Mouse (Mus musculus): ENCODE data around the gene Sobp. TPM values are rescaled to one million over a fixed set of nuclear protein-coding genes. Genes with fewer than 3 reads are reported as not detected.

Gene Sobp
- total and polyA plus RNA-seq, 2 experiments from 2014 or later, result 3.0 to 3.9 TPM

DNA sequence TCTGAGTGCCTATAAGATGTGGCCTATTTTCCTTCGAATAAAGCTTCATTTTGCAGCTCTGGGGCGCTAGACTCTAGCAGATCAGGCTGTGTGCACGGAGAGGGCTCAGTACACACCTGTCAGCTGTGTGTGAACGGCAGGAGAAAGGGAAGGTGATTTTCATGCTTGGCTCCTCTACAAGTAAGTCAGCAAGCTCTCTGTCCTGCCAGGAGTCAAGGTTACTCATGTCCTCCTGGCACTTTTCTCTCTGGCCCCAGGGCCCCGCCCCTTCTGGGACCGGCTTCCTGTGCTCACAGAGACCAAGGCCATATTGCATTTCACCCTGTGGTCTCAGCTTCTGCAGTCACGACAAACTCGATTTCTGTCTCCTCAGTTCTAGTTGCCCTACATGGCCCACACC, 138.8 kb downstream of the Sobp start:
- H3K36me3 ChIP-seq (replicated peaks; ENCODE audit: control insufficient read depth, insufficient read depth, low read length), result no peaks in the 10 kb centered on the region
- DNase-seq (ENCODE audit: low spot score) (peak; percentile 39), ATAC-seq (ENCODE audit: insufficient read depth, low read depth) (peak; percentile 33; the same call in 1 of the 2 replicates)
- H3K4me3 ChIP-seq (ENCODE audit: low read depth, low read length), result no peak overlapping the region
- no peak overlapping the region for H3K9ac ChIP-seq (replicated peaks; ENCODE audit: low read depth, low read length)
- H3K27ac ChIP-seq (ENCODE audit: low read depth), result peak overlapping the region; percentile 50
- no peak for TF ChIP-seq CTCF (IDR thresholded peaks at IDR 0.05; ENCODE audit: low read depth)
- no peak for TF ChIP-seq EP300 (IDR thresholded peaks at IDR 0.05; ENCODE audit: low read depth)
- no peak overlapping the region for H3K4me2 ChIP-seq (ENCODE audit: low read depth, low read length)
- 52% methylated on average over 8 of the region's 8 CpGs for WGBS
- H3K4me1 ChIP-seq (ENCODE audit: control insufficient read depth, insufficient read depth), result peaks cover 33% of the 10 kb centered on the region
- H3K9me3 ChIP-seq (replicated peaks; ENCODE audit: control insufficient read depth, low read length), result no peaks in the 10 kb centered on the region
- no peaks in the 10 kb centered on the region for H3K27me3 ChIP-seq (ENCODE audit: control insufficient read depth, insufficient read depth, low read length)

DNA sequence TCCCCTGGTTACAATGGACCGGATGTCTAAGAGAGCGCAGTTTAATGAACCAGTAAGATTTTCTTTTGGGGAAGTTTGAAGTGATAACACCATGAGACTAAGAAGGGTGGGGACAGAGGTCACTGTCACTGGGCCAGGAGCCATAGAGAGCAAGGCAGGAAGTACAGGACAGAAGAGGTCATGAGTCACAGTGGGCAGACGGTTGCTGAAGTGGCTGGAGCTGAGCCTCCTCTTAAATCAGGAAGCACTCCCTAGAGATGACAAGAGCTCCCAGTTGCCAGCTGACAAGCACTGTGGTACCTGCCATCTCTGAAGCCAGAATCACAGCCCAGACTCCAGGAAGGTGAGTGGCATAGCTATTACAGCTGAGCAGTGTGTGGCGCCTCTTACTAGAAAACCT, 139.5 kb downstream of the Sobp start:
- ATAC-seq (ENCODE audit: insufficient read depth, low read depth) (peak; percentile 77), DNase-seq (ENCODE audit: low spot score) (peak; percentile 61)
- Histone ChIP-seq H3K36me3 (replicated peaks; ENCODE audit: control insufficient read depth, insufficient read depth, low read length) (no peaks in the 10 kb centered on the region), H3K4me1 (ENCODE audit: control insufficient read depth, insufficient read depth) (peaks cover 33% of the 10 kb centered on the region), H3K27me3 (ENCODE audit: control insufficient read depth, insufficient read depth, low read length) (no peaks in the 10 kb centered on the region), H3K4me2 (ENCODE audit: low read depth, low read length) (no peak overlapping the region), H3K4me3 (ENCODE audit: low read depth, low read length) (no peak overlapping the region), H3K9me3 (replicated peaks; ENCODE audit: control insufficient read depth, low read length) (no peaks in the 10 kb centered on the region), H3K9ac (replicated peaks; ENCODE audit: low read depth, low read length) (no peak overlapping the region), H3K27ac (ENCODE audit: low read depth) (peak overlapping the region; percentile 50)
- 44% methylated on average over 4 of the region's 4 CpGs for WGBS
- TF ChIP-seq CTCF (IDR thresholded peaks at IDR 0.05; ENCODE audit: low read depth) (no peak), EP300 (IDR thresholded peaks at IDR 0.05; ENCODE audit: low read depth) (no peak)

DNA sequence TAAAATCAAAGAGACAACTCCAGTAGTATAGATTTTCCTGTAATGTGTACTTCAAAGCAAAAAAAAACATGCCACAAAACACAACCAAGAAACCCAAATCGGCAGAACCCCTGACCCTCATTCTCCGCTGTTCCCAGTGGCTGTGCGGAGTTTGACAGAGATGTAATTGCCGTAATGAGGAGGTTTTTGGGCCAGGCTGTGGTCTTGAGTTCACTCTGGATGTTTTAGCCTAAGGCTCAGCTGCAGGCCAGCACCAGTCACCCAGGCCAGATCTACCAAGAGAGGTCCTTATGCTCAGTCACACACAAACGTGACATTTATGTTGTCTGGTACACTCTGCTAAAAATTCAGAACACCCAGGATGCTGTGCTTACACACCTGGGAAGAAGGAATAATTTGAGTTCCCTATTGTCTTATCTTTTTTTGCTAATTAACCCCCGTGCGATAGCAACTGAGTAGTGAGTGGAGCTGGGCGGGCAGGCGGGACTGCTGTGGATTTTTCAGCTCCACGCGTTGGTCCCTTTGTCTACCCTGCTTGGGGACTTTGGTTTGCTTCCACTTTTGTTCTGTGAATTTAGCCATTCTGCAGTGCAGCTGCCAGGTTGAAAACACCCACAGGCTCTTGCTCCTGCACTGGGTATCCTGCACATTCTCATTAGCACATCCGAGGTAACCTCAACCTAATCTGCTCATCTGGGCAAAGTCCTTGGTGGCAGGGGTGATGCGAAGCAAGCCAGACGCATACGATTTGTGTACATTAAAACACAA, 140.7 kb downstream of the Sobp start:
- Histone ChIP-seq H3K27ac (ENCODE audit: low read depth) (no peak overlapping the region), H3K9ac (replicated peaks; ENCODE audit: low read depth, low read length) (no peak overlapping the region), H3K36me3 (replicated peaks; ENCODE audit: control insufficient read depth, insufficient read depth, low read length) (no peaks in the 10 kb centered on the region), H3K4me3 (ENCODE audit: low read depth, low read length) (no peak overlapping the region), H3K4me1 (ENCODE audit: control insufficient read depth, insufficient read depth) (peaks cover 33% of the 10 kb centered on the region), H3K4me2 (ENCODE audit: low read depth, low read length) (no peak overlapping the region), H3K27me3 (ENCODE audit: control insufficient read depth, insufficient read depth, low read length) (no peaks in the 10 kb centered on the region), H3K9me3 (replicated peaks; ENCODE audit: control insufficient read depth, low read length) (no peaks in the 10 kb centered on the region)
- no peak for TF ChIP-seq EP300 (IDR thresholded peaks at IDR 0.05; ENCODE audit: low read depth)
- TF ChIP-seq CTCF (IDR thresholded peaks at IDR 0.05; ENCODE audit: low read depth), result no peak
- no peak for DNase-seq (ENCODE audit: low spot score)
- ATAC-seq (ENCODE audit: insufficient read depth, low read depth), result no peak
- WGBS, result 83% methylated on average over 15 of the region's 15 CpGs

DNA sequence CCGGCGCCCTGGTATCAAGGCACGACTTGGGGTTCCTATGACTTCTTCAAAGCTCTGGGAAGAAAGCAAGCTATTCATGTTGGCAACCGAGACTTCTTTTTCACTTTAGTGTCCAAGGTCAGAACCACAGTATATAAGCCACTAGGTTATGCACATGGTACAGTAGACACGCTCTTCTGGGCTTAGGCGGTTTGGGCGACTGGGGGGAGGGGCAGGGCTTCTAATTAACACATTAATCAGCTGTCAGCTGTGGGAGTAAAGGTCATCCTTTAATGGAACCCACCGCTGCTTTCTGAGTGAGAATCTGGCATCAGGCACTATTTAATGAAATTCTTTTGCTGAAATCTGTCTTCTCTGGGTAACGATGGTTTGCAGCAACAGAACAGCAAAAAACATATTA, 147.3 kb downstream of the Sobp start:
- Histone ChIP-seq H3K4me2 (ENCODE audit: low read depth, low read length) (no peak overlapping the region), H3K9me3 (replicated peaks; ENCODE audit: control insufficient read depth, low read length) (no peaks in the 10 kb centered on the region), H3K4me1 (ENCODE audit: control insufficient read depth, insufficient read depth) (no peaks in the 10 kb centered on the region), H3K27ac (ENCODE audit: low read depth) (no peak overlapping the region), H3K4me3 (ENCODE audit: low read depth, low read length) (no peak overlapping the region), H3K9ac (replicated peaks; ENCODE audit: low read depth, low read length) (no peak overlapping the region), H3K27me3 (ENCODE audit: control insufficient read depth, insufficient read depth, low read length) (peaks cover 15% of the 10 kb centered on the region), H3K36me3 (replicated peaks; ENCODE audit: control insufficient read depth, insufficient read depth, low read length) (no peaks in the 10 kb centered on the region)
- DNase-seq (ENCODE audit: low spot score), result no peak
- 74% methylated on average over 9 of the region's 9 CpGs for WGBS
- ATAC-seq (ENCODE audit: insufficient read depth, low read depth), result no peak
- TF ChIP-seq EP300 (IDR thresholded peaks at IDR 0.05; ENCODE audit: low read depth) (no peak), CTCF (IDR thresholded peaks at IDR 0.05; ENCODE audit: low read depth) (no peak)

DNA sequence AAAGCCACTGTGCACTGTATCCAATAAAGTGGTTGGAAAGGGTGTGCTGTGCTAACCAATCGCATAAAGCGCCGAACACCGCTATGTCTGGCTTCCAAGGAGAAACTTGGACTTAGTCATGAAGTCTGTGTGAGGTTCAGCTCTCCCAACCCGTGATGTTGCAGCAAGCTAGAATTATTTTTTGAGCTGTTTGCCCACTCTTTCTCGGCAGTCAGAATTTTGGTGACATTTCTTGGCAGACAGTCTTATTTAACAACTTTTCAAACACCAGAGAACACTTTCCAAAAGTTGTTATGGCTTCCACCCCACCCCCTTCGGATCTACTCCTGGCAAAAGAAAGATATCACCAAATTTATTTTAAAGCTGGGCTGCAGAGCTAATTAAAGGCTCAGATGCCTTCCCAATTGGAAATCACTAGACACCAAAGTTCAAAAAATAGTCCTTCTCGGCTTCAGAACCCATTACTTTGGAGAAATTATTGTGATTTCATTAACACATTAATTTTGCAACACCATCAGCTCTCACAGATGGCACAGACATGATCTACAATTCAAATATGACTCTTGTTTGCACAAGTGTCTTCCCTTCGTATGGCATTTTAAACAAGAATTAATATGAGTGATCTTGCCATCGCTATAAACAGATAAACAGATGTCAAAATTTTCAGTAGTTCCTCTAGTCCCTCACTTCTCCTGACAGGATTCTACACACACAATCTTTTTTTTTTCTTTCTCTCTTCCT, 150.7 kb downstream of the Sobp start:
- H3K4me1 ChIP-seq (ENCODE audit: control insufficient read depth, insufficient read depth), result no peaks in the 10 kb centered on the region
- H3K4me3 ChIP-seq (ENCODE audit: low read depth, low read length), result no peak overlapping the region
- ATAC-seq (ENCODE audit: insufficient read depth, low read depth), result no peak
- WGBS, result 83% methylated on average over 10 of the region's 10 CpGs
- no peak overlapping the region for H3K27ac ChIP-seq (ENCODE audit: low read depth)
- peaks cover 29% of the 10 kb centered on the region for H3K27me3 ChIP-seq (ENCODE audit: control insufficient read depth, insufficient read depth, low read length)
- no peak for DNase-seq (ENCODE audit: low spot score)
- H3K4me2 ChIP-seq (ENCODE audit: low read depth, low read length), result no peak overlapping the region
- no peak for TF ChIP-seq CTCF (IDR thresholded peaks at IDR 0.05; ENCODE audit: low read depth)
- no peak for TF ChIP-seq EP300 (IDR thresholded peaks at IDR 0.05; ENCODE audit: low read depth)
- no peaks in the 10 kb centered on the region for H3K9me3 ChIP-seq (replicated peaks; ENCODE audit: control insufficient read depth, low read length)
- H3K9ac ChIP-seq (replicated peaks; ENCODE audit: low read depth, low read length), result no peak overlapping the region
- no peaks in the 10 kb centered on the region for H3K36me3 ChIP-seq (replicated peaks; ENCODE audit: control insufficient read depth, insufficient read depth, low read length)
